Mouse (Mus musculus) thymus, adult 2 months (tissue): Measurements from ENCODE around the gene Sac3d1.

Experiments
- CTCF ChIP-seq: fragments of 200-500 bp; IDR thresholded peaks from 2 replicates; pipeline ENCODE4 v1.5.1; 2012; ENCODE audit warnings: mild to moderate bottlenecking, control low read depth, low read length, moderate library complexity, borderline replicate concordance; ENCODE audit not compliant: control insufficient read depth, poor library complexity, insufficient read depth; ENCODE audit errors: extremely low read depth
- POLR2A ChIP-seq: fragments of 200-500 bp; IDR thresholded peaks from 2 replicates; pipeline ENCODE4 v1.6.1; 2012; ENCODE audit warnings: mild to moderate bottlenecking, low read length, control low read depth, moderate library complexity; ENCODE audit not compliant: control insufficient read depth, poor library complexity, insufficient read depth; ENCODE audit errors: extremely low read depth

DNA sequence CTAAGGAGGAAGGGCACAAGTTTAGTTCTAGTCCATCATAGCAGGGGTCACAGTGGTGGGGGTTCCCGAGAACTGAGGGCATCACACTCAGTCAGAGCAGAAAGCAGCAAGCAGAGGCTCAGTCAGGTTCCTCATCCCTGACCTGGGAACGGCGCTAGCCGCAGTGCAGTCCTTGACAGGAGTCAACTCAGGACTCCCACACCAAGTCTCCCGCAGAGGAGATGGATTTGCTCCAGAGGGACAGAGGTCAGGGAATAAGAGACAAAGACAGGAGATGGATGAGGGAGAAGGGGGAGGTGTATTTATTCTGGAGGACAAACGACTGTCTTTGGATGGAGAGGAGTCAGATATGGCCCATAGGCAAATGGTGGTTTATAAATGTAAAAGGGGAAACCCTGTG lies 5.3 kb downstream of the Sac3d1 start:
- TF ChIP-seq CTCF (no peak), POLR2A (no peak)
